Mouse (Mus musculus) stomach, postnatal 0 days (tissue): ENCODE results near the gene Ssbp2.

Source experiments
- CTCF ChIP-seq: IDR thresholded peaks from 2 replicates; pipeline ENCODE4 v1.5.1; 2016; ENCODE audit warnings: antibody characterized with exemption, low read depth, mild to moderate bottlenecking, moderate library complexity
- EP300 ChIP-seq: optimal IDR thresholded peaks from 2 replicates; pipeline ENCODE3; 2016; ENCODE audit warnings: antibody characterized with exemption

GRCm38 (mm10) chr13:91635957-91636356 is 175.9 kb downstream of the Ssbp2 start:
- no peak for TF ChIP-seq CTCF
- TF ChIP-seq EP300 = no peak
